Mouse (Mus musculus) forebrain, embryonic 16.5 days (tissue): ENCODE results near the gene Spaca7. TPM values are rescaled to one million over a fixed set of nuclear protein-coding genes. Genes with fewer than 3 reads are reported as not detected.

Source experiments
- ATAC-seq: fragments of 200-750 bp; cut with Nextera tagmentation; 2 replicates; pipeline ENCODE4 v1.8.0; 2017; ENCODE audit warnings: mild to moderate bottlenecking, moderate library complexity
- H3K27ac ChIP-seq: fragments of 300-500 bp; sonication (generic); 2 replicates; pipeline ENCODE4 v1.5.1; 2014; ENCODE audit warnings: low read length, control low read depth
- H3K27me3 ChIP-seq: fragments of 300-500 bp; sonication (generic); replicated peaks from 2 replicates; pipeline ENCODE4 v1.6.1; 2014; ENCODE audit warnings: low read length; ENCODE audit not compliant: control insufficient read depth, insufficient read depth
- H3K36me3 ChIP-seq: fragments of 300-500 bp; sonication (generic); 2 replicates; pipeline ENCODE4 v1.6.1; 2014; ENCODE audit not compliant: control insufficient read depth, insufficient read depth
- H3K4me1 ChIP-seq: fragments of 300-500 bp; sonication (generic); replicated peaks from 2 replicates; pipeline ENCODE4 v1.6.1; 2014; ENCODE audit warnings: low read length; ENCODE audit not compliant: control insufficient read depth, insufficient read depth
- H3K4me2 ChIP-seq: fragments of 300-500 bp; sonication (generic); 2 replicates; pipeline ENCODE4 v1.6.1; 2014; ENCODE audit warnings: mild to moderate bottlenecking, low read length, control low read depth
- H3K4me3 ChIP-seq: fragments of 300-500 bp; sonication (generic); replicated peaks from 2 replicates; pipeline ENCODE4 v1.5.1; 2014; ENCODE audit warnings: mild to moderate bottlenecking, low read length, control low read depth
- H3K9ac ChIP-seq: fragments of 300-500 bp; sonication (generic); replicated peaks from 2 replicates; pipeline ENCODE4 v1.6.1; 2014; ENCODE audit warnings: low read depth, low read length, control low read depth
- H3K9me3 ChIP-seq: fragments of 300-500 bp; sonication (generic); 2 replicates; pipeline ENCODE4 v1.6.1; 2016; ENCODE audit warnings: low read length; ENCODE audit not compliant: control insufficient read depth
- WGBS: fragments of 180-500 bp; shearing (Covaris S2); extraction: QIAGEN DNeasy Blood & Tissue Kit; methylation state at CpG from one replicate; pipeline ENCODE4 v1.1.7; 2014; 5-methylcytosine and 5-hydroxymethylcytosine counted together
- polyA plus RNA-seq: library from polyadenylated mRNA; unstranded; fragments of >200 nt; fragmentation: Nextera tagmentation; extraction: Ambion mirVana; gene quantifications from 2 replicates; pipeline ENCODE4 v1.2.1, GENCODE M21; 2015

The Spaca7 gene
- polyA plus RNA-seq, 1 experiment from 2014 or later: not detected

GRCm38 (mm10) chr8:12548680-12549079, 24.1 kb upstream of the Spaca7 start:
- H3K4me2 ChIP-seq: no peak overlapping the region
- no peaks in the 10 kb centered on the region for H3K9me3 ChIP-seq
- 16% methylated on average over 5 of the region's 5 CpGs for WGBS
- no peak overlapping the region for H3K9ac ChIP-seq
- no peak overlapping the region for H3K4me3 ChIP-seq
- peaks cover 10% of the 10 kb centered on the region for H3K4me1 ChIP-seq
- no peaks in the 10 kb centered on the region for H3K36me3 ChIP-seq
- peak; percentile 16; the same call in 1 of the 2 replicates for ATAC-seq
- no peaks in the 10 kb centered on the region for H3K27me3 ChIP-seq
- no peak overlapping the region for H3K27ac ChIP-seq

- Histone ChIP-seq H3K4me2 (no peak overlapping the region), H3K9ac (no peak overlapping the region), H3K27ac (no peak overlapping the region), H3K9me3 (no peaks in the 10 kb centered on the region), H3K4me1 (no peaks in the 10 kb centered on the region), H3K36me3 (no peaks in the 10 kb centered on the region), H3K4me3 (no peak overlapping the region), H3K27me3 (no peaks in the 10 kb centered on the region)
- ATAC-seq: no peak
- 45% methylated on average over 15 of the region's 15 CpGs for WGBS
These were observed 17.2 kb upstream of the Spaca7 start for GRCm38 (mm10) chr8:12555515-12556145.

GRCm38 (mm10) chr8:12558786-12559185, 14.0 kb upstream of the Spaca7 start:
- Histone ChIP-seq H3K27me3 (no peaks in the 10 kb centered on the region; the same call in 1 of the 2 replicates), H3K4me2 (no peak overlapping the region), H3K9me3 (no peaks in the 10 kb centered on the region), H3K36me3 (no peaks in the 10 kb centered on the region), H3K9ac (no peak overlapping the region), H3K4me1 (no peaks in the 10 kb centered on the region), H3K4me3 (no peak overlapping the region), H3K27ac (no peak overlapping the region)
- 82% methylated on average over 3 of the region's 3 CpGs for WGBS
- ATAC-seq: no peak

- H3K36me3 ChIP-seq: no peaks in the 10 kb centered on the region
- no peak for ATAC-seq
- no peak overlapping the region for H3K4me3 ChIP-seq
- H3K4me1 ChIP-seq: peaks cover 10% of the 10 kb centered on the region; the same call in 1 of the 2 replicates
- no peak overlapping the region for H3K9ac ChIP-seq
- H3K27ac ChIP-seq: no peak overlapping the region
- H3K9me3 ChIP-seq: no peaks in the 10 kb centered on the region
- H3K27me3 ChIP-seq: no peaks in the 10 kb centered on the region; the same call in 1 of the 2 replicates
- WGBS: 16% methylated on average over 11 of the region's 11 CpGs
- H3K4me2 ChIP-seq: no peak overlapping the region
These were observed 11.3 kb upstream of the Spaca7 start for GRCm38 (mm10) chr8:12561403-12561960.

GRCm38 (mm10) chr8:12564307-12564706, 8.5 kb upstream of the Spaca7 start:
- peaks cover 10% of the 10 kb centered on the region; the same call in 1 of the 2 replicates for H3K4me1 ChIP-seq
- no peaks in the 10 kb centered on the region for H3K9me3 ChIP-seq
- H3K27me3 ChIP-seq: no peaks in the 10 kb centered on the region; the same call in 1 of the 2 replicates
- ATAC-seq: peak; percentile 73
- 1% methylated on average over 4 of the region's 4 CpGs for WGBS
- no peak overlapping the region for H3K9ac ChIP-seq
- H3K4me3 ChIP-seq: no peak overlapping the region
- H3K27ac ChIP-seq: no peak overlapping the region
- no peak overlapping the region for H3K4me2 ChIP-seq
- H3K36me3 ChIP-seq: no peaks in the 10 kb centered on the region

GRCm38 (mm10) chr8:12565488-12565887, 7.3 kb upstream of the Spaca7 start:
- Histone ChIP-seq H3K4me2 (no peak overlapping the region), H3K27ac (no peak overlapping the region), H3K36me3 (no peaks in the 10 kb centered on the region), H3K9me3 (no peaks in the 10 kb centered on the region), H3K9ac (no peak overlapping the region), H3K4me3 (no peak overlapping the region), H3K27me3 (no peaks in the 10 kb centered on the region; the same call in 1 of the 2 replicates), H3K4me1 (peaks cover 10% of the 10 kb centered on the region; the same call in 1 of the 2 replicates)
- WGBS: 13% methylated on average over 10 of the region's 10 CpGs
- peak; percentile 70 for ATAC-seq

- no peak overlapping the region for H3K9ac ChIP-seq
- no peaks in the 10 kb centered on the region; the same call in 1 of the 2 replicates for H3K27me3 ChIP-seq
- H3K4me1 ChIP-seq: peaks cover 10% of the 10 kb centered on the region; the same call in 1 of the 2 replicates
- no peak overlapping the region for H3K4me2 ChIP-seq
- H3K4me3 ChIP-seq: no peak overlapping the region
- H3K36me3 ChIP-seq: no peaks in the 10 kb centered on the region
- no peak for ATAC-seq
- 62% methylated on average over 7 of the region's 7 CpGs for WGBS
- no peak overlapping the region for H3K27ac ChIP-seq
- no peaks in the 10 kb centered on the region for H3K9me3 ChIP-seq
These were observed 6.3 kb upstream of the Spaca7 start for GRCm38 (mm10) chr8:12566509-12566908.

- H3K27me3 ChIP-seq: no peaks in the 10 kb centered on the region
- no peaks in the 10 kb centered on the region for H3K36me3 ChIP-seq
- WGBS: 48% methylated on average over 5 of the region's 5 CpGs
- H3K4me1 ChIP-seq: 0 out of 2 replicates have a peak, but pooled peaks cover 3% of the 10 kb centered on the region
- 0 out of 2 replicates have a peak, but pooled peaks cover 2% of the 10 kb centered on the region for H3K9me3 ChIP-seq
- H3K27ac ChIP-seq: no peak overlapping the region
- no peak overlapping the region for H3K4me3 ChIP-seq
- H3K4me2 ChIP-seq: no peak overlapping the region
- no peak overlapping the region for H3K9ac ChIP-seq
- no peak for ATAC-seq
These were observed 3.2 kb downstream of the Spaca7 start for GRCm38 (mm10) chr8:12576003-12576402.

GRCm38 (mm10) chr8:12576739-12577138, 3.9 kb downstream of the Spaca7 start:
- Histone ChIP-seq H3K4me2 (no peak overlapping the region), H3K9me3 (0 out of 2 replicates have a peak, but pooled peaks cover 2% of the 10 kb centered on the region), H3K36me3 (no peaks in the 10 kb centered on the region), H3K27ac (no peak overlapping the region), H3K4me1 (0 out of 2 replicates have a peak, but pooled peaks cover 3% of the 10 kb centered on the region), H3K4me3 (no peak overlapping the region), H3K9ac (no peak overlapping the region), H3K27me3 (no peaks in the 10 kb centered on the region)
- no peak for ATAC-seq
- 21% methylated on average over 6 of the region's 6 CpGs for WGBS
